Mouse (Mus musculus) cerebellum, postnatal 36 days (tissue): ENCODE measurements around the gene Pou2f2.

Experiments used
- DNase-seq, 2 experiments: peaks; one replicate each; pipeline ENCODE4 v3.0.0; 2021 to 2022; ENCODE audit warnings: mixed read lengths in 2 of 2

The Pou2f2 gene

GRCm38 (mm10) chr7:25089875-25090274 is 89.7 kb downstream of the Pou2f2 start:
- DNase-seq = no peak

- no peak for DNase-seq
These were observed 90.6 kb downstream of the Pou2f2 start for GRCm38 (mm10) chr7:25088968-25089367.

GRCm38 (mm10) chr7:25088531-25088930 is 91.0 kb downstream of the Pou2f2 start:
- no peak for DNase-seq

GRCm38 (mm10) chr7:25087972-25088371 is 91.6 kb downstream of the Pou2f2 start:
- no peak for DNase-seq

- no peak for DNase-seq
These were observed 92.1 kb downstream of the Pou2f2 start for GRCm38 (mm10) chr7:25087256-25087912.

- DNase-seq = no peak
These were observed 92.9 kb downstream of the Pou2f2 start for GRCm38 (mm10) chr7:25086656-25087055.

- DNase-seq = no peak
These were observed 94.9 kb downstream of the Pou2f2 start for GRCm38 (mm10) chr7:25084621-25085020.

GRCm38 (mm10) chr7:25082510-25082909 is 97.0 kb downstream of the Pou2f2 start:
- peak; percentile 43 to 49 for DNase-seq

- DNase-seq = peak in 1 of 2 experiments; percentile 6
These were observed 99.1 kb downstream of the Pou2f2 start for GRCm38 (mm10) chr7:25080431-25080830.

- no peak for DNase-seq
These were observed 100.0 kb downstream of the Pou2f2 start for GRCm38 (mm10) chr7:25079496-25080026.

- DNase-seq = no peak
These were observed 102.1 kb downstream of the Pou2f2 start for GRCm38 (mm10) chr7:25077414-25077755.

GRCm38 (mm10) chr7:25076663-25077413 is 102.7 kb downstream of the Pou2f2 start:
- peak; percentile 95 to 96 for DNase-seq

GRCm38 (mm10) chr7:25076296-25076662 is 103.2 kb downstream of the Pou2f2 start:
- DNase-seq = no peak

- no peak for DNase-seq
These were observed 105.6 kb downstream of the Pou2f2 start for GRCm38 (mm10) chr7:25073924-25074323.

GRCm38 (mm10) chr7:25072716-25073390 is 106.7 kb downstream of the Pou2f2 start:
- DNase-seq = peak; percentile 55 to 63

GRCm38 (mm10) chr7:25071979-25072715 is 107.4 kb downstream of the Pou2f2 start, which contains the start of the genes Grik5 and Zfp574:
TSS of gene Grik5 (minus strand) at chr7:25072346.
TSS of gene Zfp574 (plus strand) at chr7:25072567.
- peak; percentile 33 to 40 for DNase-seq

GRCm38 (mm10) chr7:25068724-25069123 is 110.8 kb downstream of the Pou2f2 start:
- DNase-seq = no peak

- DNase-seq = no peak
These were observed 111.4 kb downstream of the Pou2f2 start for GRCm38 (mm10) chr7:25067909-25068656.

GRCm38 (mm10) chr7:25067338-25067737 is 112.2 kb downstream of the Pou2f2 start:
- no peak for DNase-seq

- no peak for DNase-seq
These were observed 115.6 kb downstream of the Pou2f2 start for GRCm38 (mm10) chr7:25063900-25064299.

- no peak for DNase-seq
These were observed 116.2 kb downstream of the Pou2f2 start for GRCm38 (mm10) chr7:25063346-25063745.

- DNase-seq = no peak
These were observed 120.7 kb downstream of the Pou2f2 start for GRCm38 (mm10) chr7:25058836-25059235.
